Mouse (Mus musculus): ENCODE measurements at regions not wholly inside any gene's neighbourhood (a gene's known extent, or its start where the extent isn't known, plus 50 kb on each side); places are given as distances from the start of the nearest gene placed in this dataset.

- no peak for TF ChIP-seq EP300 (IDR thresholded peaks at IDR 0.05; ENCODE audit: low read depth)
- no peak for TF ChIP-seq CTCF (IDR thresholded peaks at IDR 0.05; ENCODE audit: low read depth)
Measured at GRCm38 (mm10) chr2:70909401-70909800, 83.9 kb upstream of the Tlk1 start.
